Mouse (Mus musculus) embryo, embryonic 11.5 days (tissue): Measurements from ENCODE around the gene Hps6.
A peak's percentile ranks its signal among the peaks of the same experiment; 100 is the strongest.
"Not testable (repeated sequence)": the region's sequence is repeated elsewhere in the genome, so short reads cannot be mapped to it uniquely, and the experiment has no call there.

Source experiments
- DNase-seq: peaks from one replicate; pipeline ENCODE4 v3.0.0-alpha.2; 2012; ENCODE audit warnings: low read depth, low spot score

The Hps6 gene

DNA sequence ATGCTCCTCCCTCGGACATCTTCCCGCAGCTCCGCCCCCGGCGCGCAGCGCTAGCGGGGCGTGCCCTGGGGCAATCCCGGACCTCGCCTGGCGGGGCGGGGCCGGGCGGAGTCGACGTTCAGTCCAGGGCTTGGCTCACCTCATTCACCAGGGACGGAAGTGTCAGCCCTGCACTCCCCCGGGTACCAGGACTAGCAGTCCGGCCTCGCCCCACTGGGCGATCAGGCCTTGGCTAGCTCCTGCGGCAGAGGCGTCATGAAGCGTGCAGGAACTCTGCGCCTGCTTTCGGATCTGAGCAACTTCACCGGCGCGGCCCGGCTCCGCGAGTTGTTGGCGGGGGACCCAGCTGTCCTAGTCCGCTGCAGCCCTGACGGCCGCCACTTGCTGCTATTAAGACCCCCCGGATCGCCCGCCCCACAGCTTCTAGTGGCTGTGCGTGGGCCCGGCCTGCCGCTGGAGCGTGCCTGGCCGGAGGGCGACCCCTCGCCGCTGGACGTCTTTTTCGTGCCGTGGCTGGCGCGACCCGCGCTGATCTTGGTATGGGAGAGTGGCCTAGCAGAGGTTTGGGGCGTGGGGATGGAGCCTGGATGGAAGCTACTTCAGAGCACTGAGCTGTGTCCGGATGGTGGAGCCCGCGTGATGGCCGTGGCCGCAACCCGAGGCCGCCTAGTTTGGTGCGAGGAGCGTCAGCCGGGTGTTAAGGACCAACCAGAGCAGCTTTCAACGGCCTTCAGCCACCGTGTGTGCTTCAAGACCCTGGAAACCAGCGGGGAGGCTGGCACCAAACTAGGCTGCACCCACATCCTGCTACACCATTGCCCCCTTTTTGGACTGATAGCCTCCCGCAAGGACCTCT, at the start of gene Hps6:
Gene Hps6 (plus strand): TSS at position 138 of the 856 bp plus-strand sequence.
- peak; percentile 63 for DNase-seq

DNA sequence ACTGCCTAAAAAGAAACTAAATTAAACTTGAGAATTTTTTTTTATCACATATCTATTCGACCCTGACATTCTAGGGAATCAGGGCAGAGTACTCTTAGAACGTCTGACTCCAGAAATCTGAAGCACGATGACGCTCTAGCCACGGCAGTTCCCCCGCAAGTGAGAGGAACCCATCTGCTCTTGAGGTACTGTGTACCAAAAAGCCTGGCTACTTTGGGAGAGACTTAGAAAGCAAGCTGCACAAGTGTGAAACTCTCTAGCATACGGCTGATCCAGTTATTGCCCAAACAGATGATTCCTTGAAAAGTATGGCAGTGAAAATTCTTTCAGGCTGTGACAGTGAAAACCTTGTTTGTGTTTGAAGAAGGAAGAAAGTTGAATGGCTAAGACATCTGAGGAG, 46.6 kb upstream of the Hps6 start:
- no peak for DNase-seq

DNA sequence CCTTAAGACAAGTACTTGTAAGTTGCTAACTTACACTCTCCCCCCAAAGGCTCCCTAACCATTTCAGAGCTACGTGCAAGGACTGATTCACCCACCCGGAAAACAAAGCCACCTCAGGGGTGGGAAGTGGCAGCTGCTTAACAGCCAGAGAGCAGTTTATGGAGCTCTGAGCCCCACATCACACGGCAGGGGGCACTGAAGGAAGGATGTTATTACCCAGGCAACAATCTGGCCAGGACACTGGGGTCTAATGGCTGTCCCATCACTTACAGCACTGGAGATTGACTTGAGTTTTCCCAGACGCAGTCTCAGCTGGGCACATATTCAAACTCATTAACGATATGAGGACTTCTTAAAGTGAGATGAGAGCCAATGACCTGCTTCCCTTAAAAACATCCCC, 42.5 kb upstream of the Hps6 start:
- no peak for DNase-seq

DNA sequence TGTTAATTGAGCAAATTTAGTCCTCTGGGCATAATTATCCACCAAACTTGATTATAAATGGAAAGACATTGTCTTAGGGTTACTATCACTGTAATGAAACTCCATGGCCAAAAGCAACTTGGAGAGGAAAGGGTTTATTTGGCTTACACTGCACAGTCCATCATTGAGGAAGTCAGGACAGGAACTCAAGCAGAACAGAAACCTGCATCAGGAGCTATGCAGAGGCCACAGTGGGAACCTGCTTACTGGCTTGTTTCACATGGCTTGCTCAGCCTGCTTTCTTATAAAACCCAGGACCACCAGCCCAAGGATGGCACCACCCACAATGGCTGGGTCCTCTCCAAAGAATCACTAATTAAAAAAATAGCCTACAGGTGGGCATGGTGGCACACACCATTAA, 18.9 kb upstream of the Hps6 start:
- no peak for DNase-seq

GRCm38 (mm10) chr19:45988238-45988637, 15.1 kb upstream of the Hps6 start:
- no peak for DNase-seq

DNA sequence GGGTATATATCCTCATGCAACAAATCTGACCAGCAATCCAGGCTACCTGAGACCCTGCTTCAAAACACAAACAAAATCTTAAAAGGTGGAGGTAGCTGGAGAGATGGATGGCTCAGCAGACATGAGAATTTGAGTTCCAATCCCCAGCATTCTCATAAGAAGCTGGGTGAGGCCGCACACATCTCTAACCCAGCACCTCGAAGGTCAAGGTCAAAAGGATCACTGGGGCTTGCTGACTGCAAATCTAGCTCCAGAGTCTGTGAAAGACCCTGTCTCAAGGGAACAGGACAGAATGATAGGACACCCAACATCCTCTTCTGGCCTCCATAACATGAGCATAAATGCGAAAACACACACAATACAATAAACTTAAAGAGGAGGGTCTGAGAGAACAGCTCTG, 12.1 kb upstream of the Hps6 start:
- DNase-seq, result no peak

GRCm38 (mm10) chr19:45993441-45993840, 9.9 kb upstream of the Hps6 start:
- not testable (repeated sequence) for DNase-seq

DNA sequence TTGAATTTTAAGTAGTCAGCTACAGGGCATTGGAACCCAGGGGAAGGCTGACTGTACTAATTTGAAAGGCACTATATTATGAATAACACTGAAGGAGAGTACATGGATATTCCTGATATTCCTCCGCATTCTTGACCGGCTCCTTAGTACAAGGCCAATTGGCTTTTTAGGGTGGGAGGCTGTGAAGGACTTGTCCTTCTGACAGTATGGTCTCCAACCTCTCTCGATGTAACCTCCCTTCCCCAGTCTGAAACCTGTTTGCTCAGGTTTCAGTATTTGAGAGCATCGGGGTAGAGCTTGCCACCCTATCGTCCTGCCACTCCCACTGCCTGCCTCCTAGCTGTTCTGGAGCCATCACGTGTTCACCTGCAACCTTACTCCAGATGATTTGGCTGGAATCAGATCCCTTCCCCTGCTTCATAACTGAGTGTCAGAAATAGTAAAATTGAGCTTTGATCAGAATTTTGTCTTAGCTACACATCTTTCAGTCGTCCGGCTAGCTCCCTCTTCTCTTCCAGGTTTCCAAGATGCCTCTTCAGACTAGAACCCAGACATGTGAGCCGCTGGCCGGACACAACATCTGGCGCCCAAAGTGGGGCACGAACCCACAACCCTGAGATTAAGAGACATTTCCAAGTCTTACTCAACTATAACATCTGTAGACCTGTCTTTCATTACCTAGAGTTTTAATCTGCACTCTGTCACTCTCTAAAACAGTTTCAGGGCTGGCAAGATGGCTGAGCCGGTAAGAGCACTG, 9.1 kb upstream of the Hps6 start:
- no peak for DNase-seq

GRCm38 (mm10) chr19:45997365-45997764, 5.9 kb upstream of the Hps6 start:
- no peak for DNase-seq

DNA sequence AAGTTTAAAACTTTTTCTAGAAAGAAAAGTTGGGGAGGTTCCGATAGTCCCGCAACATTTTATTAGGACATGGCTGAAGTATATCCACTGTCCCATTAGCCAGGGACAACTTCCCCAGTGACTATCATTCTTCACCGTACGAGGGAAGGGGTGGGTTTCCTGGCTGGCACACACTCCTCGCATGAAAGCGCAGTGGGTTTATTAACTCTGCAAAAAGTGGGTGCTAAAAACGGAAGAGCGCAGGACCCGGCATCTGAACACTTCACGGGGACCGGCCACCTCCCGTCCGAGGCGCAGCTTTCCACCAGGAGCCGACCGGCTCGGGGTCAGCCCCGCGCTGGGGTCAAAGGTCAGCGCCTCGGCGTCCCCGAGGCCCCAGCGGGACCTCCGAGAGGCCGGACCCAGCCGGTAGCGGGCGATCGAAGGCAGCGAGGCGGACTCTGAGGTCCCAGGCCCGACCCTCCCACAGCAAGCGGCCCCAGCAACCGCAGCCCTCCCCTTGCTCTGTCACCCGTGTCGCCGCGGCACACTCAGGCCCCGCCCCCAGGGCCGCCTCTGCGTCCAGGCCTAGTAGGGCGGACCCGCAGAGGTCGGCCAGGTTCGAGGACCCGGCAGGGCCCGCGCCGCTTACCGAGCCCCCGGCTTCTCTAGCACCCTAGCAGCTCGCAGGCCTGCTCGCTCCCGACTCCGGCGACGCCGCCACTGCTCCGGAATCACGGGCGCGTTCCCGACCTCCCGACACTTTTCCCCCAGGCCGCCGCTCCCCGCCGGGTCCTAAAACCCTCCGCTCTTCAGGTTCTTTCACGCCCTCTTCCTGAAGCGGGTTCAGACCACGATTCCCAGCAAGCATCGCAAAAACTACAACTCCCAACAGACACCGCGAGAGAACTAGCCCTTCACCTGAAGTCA, 5.3 kb upstream of the Hps6 start, which contains the start of gene Armh3:
Gene Armh3 (minus strand): TSS at position 704 of the 909 bp plus-strand sequence.
- peak; percentile 88 for DNase-seq

- no peak for DNase-seq
These were observed 4.6 kb upstream of the Hps6 start for GRCm38 (mm10) chr19:45998694-45999217.

- DNase-seq, result no peak
These were observed 3.9 kb upstream of the Hps6 start for GRCm38 (mm10) chr19:45999378-45999777.

- no peak for DNase-seq
These were observed 1.0 kb upstream of the Hps6 start for GRCm38 (mm10) chr19:46002279-46002678.

GRCm38 (mm10) chr19:46004814-46005466, 1.6 kb downstream of the Hps6 start:
- DNase-seq, result no peak

- no peak for DNase-seq
These were observed 2.4 kb downstream of the Hps6 start for GRCm38 (mm10) chr19:46005680-46006079.

DNA sequence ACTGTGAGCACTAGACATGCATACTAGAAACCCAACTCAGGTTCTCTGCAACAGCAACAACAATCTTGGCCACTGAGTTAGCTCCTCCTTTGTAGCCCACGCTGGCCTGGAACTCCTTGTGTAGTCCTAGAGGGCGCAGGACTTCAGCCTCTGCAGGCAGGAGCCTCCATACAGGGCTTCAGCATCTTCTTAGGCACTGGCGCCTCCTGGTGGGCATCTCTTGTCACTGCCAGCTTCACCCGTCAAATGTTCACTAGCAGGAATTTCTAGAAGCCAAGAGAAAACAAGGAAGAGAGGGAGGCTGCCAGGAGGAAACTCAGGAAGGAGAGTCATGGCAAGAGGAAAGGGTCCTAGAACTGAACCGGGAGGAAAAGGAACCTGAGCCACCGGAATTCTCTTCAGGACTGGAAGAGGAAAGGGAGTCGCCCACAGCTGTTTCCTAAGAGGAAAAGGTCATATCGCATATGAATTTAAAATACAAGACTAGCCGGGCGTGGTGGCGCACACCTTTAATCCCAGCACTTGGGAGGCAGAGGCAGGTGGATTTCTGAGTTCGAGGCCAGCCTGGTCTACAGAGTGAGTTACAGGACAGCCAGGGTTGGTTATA, 11.4 kb downstream of the Hps6 start:
- peak; percentile 78 for DNase-seq

- DNase-seq, result no peak
These were observed 12.7 kb downstream of the Hps6 start for GRCm38 (mm10) chr19:46016023-46016422.

GRCm38 (mm10) chr19:46024959-46025358, 21.7 kb downstream of the Hps6 start:
- DNase-seq, result no peak

GRCm38 (mm10) chr19:46026567-46026966, 23.3 kb downstream of the Hps6 start:
- no peak for DNase-seq

- no peak for DNase-seq
These were observed 25.5 kb downstream of the Hps6 start for GRCm38 (mm10) chr19:46028747-46029320.
